Mouse (Mus musculus): ENCODE data around the gene Kti12. TPM values are rescaled to one million over a fixed set of nuclear protein-coding genes. Genes with fewer than 3 reads are reported as not detected.

Kti12 gene
- polyA plus RNA-seq, 1 experiment from 2014 or later = 42.0 TPM

DNA sequence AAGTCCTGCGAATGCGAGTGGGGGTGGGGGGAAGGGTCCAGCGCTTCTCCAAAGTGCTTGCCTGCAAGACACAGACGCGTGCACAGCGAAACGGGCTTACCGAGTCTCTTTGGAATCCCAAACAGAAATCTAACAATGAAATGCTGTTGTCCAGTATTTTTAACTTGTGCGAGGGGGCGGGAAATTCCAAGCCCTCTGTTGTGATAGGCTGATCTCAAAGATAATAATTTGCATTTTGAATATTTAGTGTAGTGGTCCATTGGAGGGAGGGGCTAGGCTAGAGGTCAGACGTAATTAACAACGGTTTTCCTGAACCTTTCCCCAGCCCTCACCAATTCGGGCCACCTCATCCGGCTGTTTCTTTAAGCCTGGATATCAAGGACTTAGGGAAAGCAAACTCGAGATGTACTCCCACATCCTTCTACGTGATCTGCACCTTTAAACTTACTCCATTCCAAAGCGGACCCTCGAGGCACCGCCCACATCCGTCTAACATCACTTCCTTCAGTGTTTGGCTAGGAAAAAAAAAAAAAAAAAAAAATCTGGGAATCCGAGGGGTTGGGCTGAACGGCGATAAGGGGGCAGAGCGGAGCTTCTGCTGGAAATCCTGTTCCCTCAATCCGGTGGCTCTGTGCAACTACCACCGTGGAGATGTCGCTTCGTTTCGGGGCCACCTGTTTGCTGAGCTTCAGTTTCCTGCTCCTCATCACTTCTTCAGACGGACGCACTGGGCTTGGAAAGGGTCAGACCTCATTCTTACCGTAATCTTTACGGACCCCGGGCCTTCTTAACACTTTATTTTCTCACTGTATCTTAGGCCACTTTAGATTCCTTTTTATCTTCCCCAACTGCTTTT, 13.2 kb upstream of the Kti12 start, which contains the start of gene Txndc12:
Txndc12 (plus strand) TSS at position 487 of the 856 bp plus-strand sequence.
- peak within 1 kb of the TSS; percentile 99 for H3K9ac ChIP-seq
- H3K36me3 ChIP-seq (replicated peaks) = peaks cover 10% of the 10 kb centered on the region; the same call in 1 of the 2 replicates

DNA sequence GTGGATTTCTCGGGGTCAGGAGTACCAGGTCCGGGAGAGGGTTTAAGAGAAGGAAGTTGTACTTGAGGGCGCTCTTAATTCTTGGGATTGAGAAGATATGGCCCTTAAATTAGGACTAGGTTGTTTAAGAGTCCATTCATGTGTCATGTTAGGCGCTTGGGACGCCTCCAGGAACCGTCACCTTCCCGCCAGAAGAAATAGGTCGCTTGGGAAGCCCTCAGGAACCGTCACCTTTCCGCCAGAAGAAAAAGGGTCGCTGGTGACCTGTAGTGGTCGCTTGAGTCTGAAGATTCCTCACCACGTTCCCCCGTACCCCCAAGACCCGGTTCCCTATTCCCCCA, 12.6 kb upstream of the Kti12 start:
- Histone ChIP-seq H3K9ac (peak overlapping the region; percentile 78), H3K4me2 (peak overlapping the region; percentile 80), H3K4me1 (peaks cover 36% of the 10 kb centered on the region), H3K36me3 (replicated peaks) (peaks cover 5% of the 10 kb centered on the region; the same call in 1 of the 2 replicates), H3K9me3 (no peaks in the 10 kb centered on the region), H3K27me3 (no peaks in the 10 kb centered on the region), H3K4me3 (replicated peaks) (peak overlapping the region; percentile 96), H3K27ac (peak overlapping the region; percentile 99)
- ATAC-seq (ENCODE audit: low FRiP score) = no peak
- 1% methylated on average over 15 of the region's 15 CpGs for WGBS

More for the DNA sequence above, 13.2 kb upstream of the Kti12 start, which contains the start of gene Txndc12:
- Histone ChIP-seq H3K4me3 (replicated peaks) (peak within 1 kb of the TSS; percentile 96), H3K9me3 (no peaks in the 10 kb centered on the region), H3K27ac (peak within 1 kb of the TSS; percentile 99), H3K4me1 (peaks cover 36% of the 10 kb centered on the region), H3K27me3 (no peaks in the 10 kb centered on the region), H3K4me2 (peak within 1 kb of the TSS; percentile 80)
- WGBS = under 1% methylated on average over 34 of the region's 34 CpGs
- ATAC-seq (ENCODE audit: low FRiP score) = peak; percentile 79

DNA sequence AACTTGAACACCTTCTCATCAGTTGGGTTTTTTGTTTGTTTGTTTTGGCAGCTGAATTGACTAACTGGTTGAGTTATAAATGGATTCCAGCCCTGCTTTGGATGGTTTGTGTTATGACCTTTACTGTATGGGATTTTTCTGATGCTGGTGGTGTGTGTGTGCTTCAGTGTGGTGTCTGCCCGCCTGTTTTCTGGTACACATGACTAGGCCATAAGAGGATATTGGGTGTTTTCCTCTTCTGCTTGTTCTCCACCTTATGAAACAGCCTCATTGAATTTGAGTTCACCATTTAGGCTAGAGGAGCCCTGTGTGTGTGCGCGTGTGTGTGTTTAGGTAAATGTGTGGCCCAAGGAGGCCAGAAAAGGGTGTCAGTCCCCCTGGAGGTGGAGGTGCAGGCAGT, 12.1 kb upstream of the Kti12 start:
- Histone ChIP-seq H3K4me2 (peak overlapping the region; percentile 80), H3K9me3 (no peaks in the 10 kb centered on the region), H3K9ac (peak overlapping the region; percentile 78), H3K36me3 (replicated peaks) (no peaks in the 10 kb centered on the region), H3K27ac (0 out of 2 replicates have a peak overlapping the region, but pooled peaks have one; percentile 99), H3K4me3 (replicated peaks) (peak overlapping the region; percentile 96), H3K27me3 (no peaks in the 10 kb centered on the region), H3K4me1 (peaks cover 36% of the 10 kb centered on the region)
- 65% methylated on average over 3 of the region's 3 CpGs for WGBS
- ATAC-seq (ENCODE audit: low FRiP score) = no peak

DNA sequence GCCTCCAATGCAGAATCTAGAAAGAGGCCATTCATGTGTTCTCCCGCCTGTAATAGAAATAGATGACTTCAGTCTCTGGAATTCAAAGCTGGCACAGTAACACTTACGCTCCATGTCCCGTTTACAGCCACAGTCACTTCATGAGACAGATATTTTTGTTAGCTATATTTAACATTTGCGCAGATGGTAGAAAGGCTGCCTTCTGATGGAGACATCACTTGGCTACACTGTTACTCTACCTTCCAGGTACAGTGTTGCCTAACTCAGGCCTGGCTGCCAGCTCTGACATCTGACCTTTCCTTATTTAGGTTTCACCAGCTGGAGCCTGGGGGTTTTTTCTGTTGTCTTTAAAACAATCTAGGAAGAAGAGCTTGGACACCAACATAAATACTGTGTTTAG, 9.6 kb upstream of the Kti12 start:
- no peak overlapping the region for H3K4me3 ChIP-seq (replicated peaks)
- peaks cover 22% of the 10 kb centered on the region for H3K4me1 ChIP-seq
- no peak overlapping the region for H3K27ac ChIP-seq
- no peak overlapping the region for H3K4me2 ChIP-seq
- ATAC-seq (ENCODE audit: low FRiP score) = no peak
- no peak overlapping the region for H3K9ac ChIP-seq
- WGBS = 90% methylated on average over 4 of the region's 4 CpGs
- H3K27me3 ChIP-seq = no peaks in the 10 kb centered on the region
- no peaks in the 10 kb centered on the region for H3K36me3 ChIP-seq (replicated peaks)
- H3K9me3 ChIP-seq = no peaks in the 10 kb centered on the region

DNA sequence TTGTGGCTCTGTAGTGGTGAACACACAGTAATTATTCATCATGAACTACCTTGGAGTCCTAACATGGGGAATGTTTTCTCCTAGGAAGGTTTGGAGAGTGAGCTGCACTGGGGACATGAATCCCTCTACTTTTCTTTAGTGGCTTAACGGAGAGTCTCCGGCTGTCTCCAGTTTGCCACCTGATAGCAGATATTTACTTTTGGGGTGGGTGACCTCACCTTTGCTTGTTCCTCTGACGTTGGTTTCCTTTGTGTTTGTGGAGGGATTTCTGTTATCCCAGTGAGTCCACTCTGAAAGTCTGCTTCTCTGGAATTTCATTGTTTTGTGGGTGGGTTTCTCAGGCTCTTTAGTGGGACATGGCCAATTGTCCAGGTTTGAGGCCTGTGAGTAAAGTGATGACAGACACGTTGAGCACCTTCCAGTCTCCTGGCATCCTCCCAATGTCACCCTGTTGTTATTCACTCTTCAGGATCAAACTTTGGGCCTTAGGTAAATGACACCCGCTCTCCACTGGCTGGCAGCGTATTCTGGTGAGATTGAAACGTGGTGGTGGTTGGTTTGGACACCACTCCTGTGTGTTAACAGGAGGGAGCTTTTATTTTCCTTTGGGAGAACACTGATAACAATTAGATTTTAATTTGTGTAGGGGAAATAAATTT, 5.5 kb upstream of the Kti12 start:
- no peak overlapping the region for H3K4me2 ChIP-seq
- no peaks in the 10 kb centered on the region for H3K9me3 ChIP-seq
- H3K27ac ChIP-seq = no peak overlapping the region
- peaks cover 9% of the 10 kb centered on the region; the same call in 1 of the 2 replicates for H3K4me1 ChIP-seq
- no peaks in the 10 kb centered on the region for H3K27me3 ChIP-seq
- H3K9ac ChIP-seq = no peak overlapping the region
- no peak for ATAC-seq (ENCODE audit: low FRiP score)
- WGBS = 88% methylated on average over 7 of the region's 7 CpGs
- H3K4me3 ChIP-seq (replicated peaks) = no peak overlapping the region
- no peaks in the 10 kb centered on the region for H3K36me3 ChIP-seq (replicated peaks)

DNA sequence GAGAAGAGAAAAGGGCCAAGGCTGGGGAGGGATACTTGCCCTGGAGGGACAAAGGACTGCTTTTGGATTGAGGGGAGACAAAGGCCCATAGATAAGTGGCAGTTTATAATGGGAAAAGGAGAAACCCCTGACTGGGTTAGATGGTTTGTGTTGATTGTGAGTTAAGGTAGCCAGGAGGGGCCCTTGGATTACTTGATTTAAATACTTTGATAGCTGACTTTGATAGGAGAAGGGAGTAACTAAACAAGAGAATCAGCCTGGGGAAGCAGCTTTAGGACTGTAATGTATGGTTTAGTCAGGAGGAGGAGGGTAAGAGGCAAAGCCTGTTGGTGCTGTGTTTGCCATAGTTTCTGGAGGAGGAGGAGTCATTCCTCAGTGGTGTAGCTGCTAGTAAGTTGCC, 4.2 kb upstream of the Kti12 start:
- Histone ChIP-seq H3K27me3 (no peaks in the 10 kb centered on the region), H3K4me3 (replicated peaks) (no peak overlapping the region), H3K9me3 (no peaks in the 10 kb centered on the region), H3K4me2 (no peak overlapping the region), H3K27ac (0 out of 2 replicates have a peak overlapping the region, but pooled peaks have one; percentile 31), H3K9ac (no peak overlapping the region), H3K36me3 (replicated peaks) (no peaks in the 10 kb centered on the region), H3K4me1 (peaks cover 12% of the 10 kb centered on the region)
- no peak for ATAC-seq (ENCODE audit: low FRiP score)

DNA sequence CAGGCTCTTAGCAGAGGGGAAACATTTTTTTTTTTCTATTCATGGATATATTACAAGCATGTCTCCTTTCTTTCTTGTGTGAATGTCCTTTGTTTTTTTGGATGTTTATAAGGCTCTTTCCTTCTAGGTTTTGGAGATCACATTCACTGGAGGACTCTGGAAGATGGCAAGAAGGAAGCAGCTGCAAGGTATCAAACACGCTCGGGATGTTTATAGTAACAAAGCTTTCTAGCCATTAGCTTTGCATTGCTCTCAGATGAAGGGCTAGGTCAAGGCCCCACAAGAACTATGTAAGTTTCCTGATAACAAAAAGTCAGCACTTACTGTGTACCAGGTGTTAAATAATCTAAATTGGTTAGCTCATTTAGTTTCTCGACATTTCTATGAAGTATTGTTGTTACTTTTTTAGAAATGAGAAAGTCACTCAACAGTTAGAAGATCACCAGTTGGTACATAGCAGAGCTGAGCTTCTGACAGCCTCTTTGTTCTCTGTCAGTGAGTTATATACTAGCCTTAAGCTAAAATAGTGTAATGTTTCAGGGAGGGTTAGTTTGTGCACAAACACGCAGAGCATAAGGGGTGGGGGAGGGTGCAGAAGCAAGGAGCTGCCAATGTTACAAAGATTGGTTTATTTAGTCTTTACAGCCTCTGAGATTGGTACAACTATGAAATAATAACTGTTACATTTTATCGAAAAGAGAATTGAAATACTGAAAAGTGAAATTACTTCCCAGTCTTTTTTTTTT, 1.6 kb upstream of the Kti12 start:
- Histone ChIP-seq H3K36me3 (replicated peaks) (peaks cover 10% of the 10 kb centered on the region; the same call in 1 of the 2 replicates), H3K4me2 (no peak overlapping the region), H3K9me3 (no peaks in the 10 kb centered on the region), H3K27ac (no peak overlapping the region), H3K4me3 (replicated peaks) (no peak overlapping the region), H3K4me1 (peaks cover 28% of the 10 kb centered on the region), H3K27me3 (no peaks in the 10 kb centered on the region), H3K9ac (no peak overlapping the region)
- WGBS = 95% methylated on average over 5 of the region's 5 CpGs
- no peak for ATAC-seq (ENCODE audit: low FRiP score)

DNA sequence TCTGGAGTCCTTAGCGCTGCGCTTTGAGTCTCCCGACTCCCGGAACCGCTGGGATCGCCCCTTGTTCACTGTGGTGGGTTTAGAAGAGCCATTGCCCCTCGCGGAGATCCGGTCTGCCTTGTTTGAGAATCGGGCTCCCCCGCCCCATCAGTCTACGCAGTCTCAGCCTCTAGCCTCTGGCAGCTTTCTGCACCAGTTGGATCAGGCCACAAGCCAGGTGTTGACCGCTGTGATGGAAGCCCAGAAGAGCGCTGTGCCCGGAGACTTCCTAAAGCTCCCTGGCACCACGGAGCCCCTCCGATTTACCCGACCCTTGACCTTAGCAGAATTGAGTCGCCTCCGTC, 892 bp downstream of the Kti12 start, which contains the start of gene A730015C16Rik:
A730015C16Rik (minus strand) TSS at position 115 of the 344 bp plus-strand sequence.
- peak within 1 kb of the TSS; percentile 97 for H3K4me2 ChIP-seq
- H3K36me3 ChIP-seq (replicated peaks) = peaks cover 15% of the 10 kb centered on the region
- H3K4me3 ChIP-seq (replicated peaks) = peak within 1 kb of the TSS; percentile 93
- 14% methylated on average over 20 of the region's 20 CpGs for WGBS
- ATAC-seq (ENCODE audit: low FRiP score) = no peak
- peaks cover 22% of the 10 kb centered on the region for H3K4me1 ChIP-seq
- H3K9me3 ChIP-seq = no peaks in the 10 kb centered on the region
- H3K27me3 ChIP-seq = no peaks in the 10 kb centered on the region
- peak within 1 kb of the TSS; percentile 83 for H3K27ac ChIP-seq
- H3K9ac ChIP-seq = peak within 1 kb of the TSS; percentile 84

DNA sequence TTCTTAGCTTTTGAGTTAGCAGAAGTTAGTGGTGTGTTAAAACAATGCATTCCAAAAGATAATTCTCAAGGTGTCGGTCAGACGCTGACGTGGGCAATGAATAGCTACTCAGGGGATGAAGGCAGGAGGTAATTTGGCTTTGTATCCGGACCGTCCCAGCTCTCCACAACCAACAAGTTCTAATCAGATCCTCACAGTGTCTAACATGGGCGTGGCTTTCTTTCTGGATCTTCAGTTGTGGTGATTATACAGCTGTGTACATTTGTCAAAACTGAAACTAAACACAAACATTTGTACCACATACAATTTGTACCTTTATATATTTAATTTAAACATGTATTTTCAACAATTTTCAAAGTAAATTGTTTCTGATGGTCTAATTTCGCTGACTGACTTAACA, 19.2 kb downstream of the Kti12 start:
- Histone ChIP-seq H3K27ac (no peak overlapping the region), H3K4me2 (no peak overlapping the region), H3K27me3 (no peaks in the 10 kb centered on the region), H3K4me3 (replicated peaks) (no peak overlapping the region), H3K4me1 (no peaks in the 10 kb centered on the region), H3K9ac (no peak overlapping the region), H3K36me3 (replicated peaks) (peaks cover 28% of the 10 kb centered on the region), H3K9me3 (no peaks in the 10 kb centered on the region)
- ATAC-seq (ENCODE audit: low FRiP score) = no peak
- 84% methylated on average over 7 of the region's 7 CpGs for WGBS

DNA sequence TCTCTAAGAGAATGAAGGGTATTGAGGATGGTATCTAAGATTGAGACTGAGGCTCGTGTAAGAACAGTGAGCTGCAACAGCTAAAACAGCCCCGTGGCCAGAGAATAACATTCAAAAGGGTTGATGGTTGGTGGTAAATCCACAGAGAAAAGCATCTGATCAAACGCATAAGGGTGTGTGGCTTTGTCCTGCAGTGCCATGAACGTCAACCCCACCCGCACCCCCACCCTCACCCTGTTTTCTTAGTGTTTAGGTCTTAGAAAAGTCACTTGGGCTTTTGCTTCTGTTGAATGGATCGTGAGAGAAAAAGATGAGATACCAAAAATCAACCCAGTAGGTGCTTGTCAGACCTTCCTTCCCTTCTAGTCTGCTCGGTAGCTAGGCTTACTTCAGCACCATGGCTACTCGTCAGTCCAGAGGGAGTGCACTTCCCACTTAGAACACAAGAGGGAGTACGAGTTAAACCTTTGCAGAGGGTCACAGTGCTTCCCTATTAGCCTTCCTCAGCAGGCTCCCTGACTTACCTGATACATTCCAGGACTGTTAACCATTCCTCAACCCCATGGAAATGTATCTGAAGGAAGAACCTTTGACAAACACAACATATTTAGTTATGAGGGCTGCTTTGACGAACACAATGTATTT, 22.3 kb downstream of the Kti12 start:
- 0 out of 2 replicates have a peak, but pooled peaks cover under 1% of the 10 kb centered on the region for H3K36me3 ChIP-seq (replicated peaks)
- ATAC-seq (ENCODE audit: low FRiP score) = peak; percentile 53; the same call in 1 of the 2 replicates
- no peaks in the 10 kb centered on the region for H3K4me1 ChIP-seq
- no peak overlapping the region for H3K9ac ChIP-seq
- no peaks in the 10 kb centered on the region for H3K27me3 ChIP-seq
- WGBS = 33% methylated on average over 10 of the region's 10 CpGs
- no peaks in the 10 kb centered on the region for H3K9me3 ChIP-seq
- H3K4me3 ChIP-seq (replicated peaks) = no peak overlapping the region
- H3K27ac ChIP-seq = no peak overlapping the region
- H3K4me2 ChIP-seq = no peak overlapping the region

DNA sequence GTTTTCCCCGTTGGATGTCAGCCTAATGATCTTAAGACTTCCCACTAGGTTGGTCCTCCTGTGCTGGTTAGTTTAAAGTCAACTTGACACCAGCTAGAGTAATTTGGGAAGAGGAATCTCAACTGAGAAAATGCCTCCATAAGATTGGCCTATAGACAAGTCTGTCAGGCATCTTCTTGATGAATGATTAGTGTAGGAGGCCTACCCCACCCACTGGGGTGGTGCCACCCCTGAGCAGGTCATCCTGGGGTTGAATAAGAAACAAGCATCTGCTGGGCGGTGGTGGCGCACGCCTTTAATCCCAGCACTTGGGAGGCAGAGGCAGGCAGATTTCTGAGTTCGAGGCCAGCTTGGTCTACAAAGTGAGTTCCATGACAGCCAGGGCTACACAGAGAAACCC, 26.2 kb downstream of the Kti12 start:
- H3K27ac ChIP-seq = no peak overlapping the region
- no peaks in the 10 kb centered on the region for H3K4me1 ChIP-seq
- no peaks in the 10 kb centered on the region for H3K9me3 ChIP-seq
- H3K9ac ChIP-seq = no peak overlapping the region
- H3K4me3 ChIP-seq (replicated peaks) = no peak overlapping the region
- H3K4me2 ChIP-seq = no peak overlapping the region
- peaks cover 7% of the 10 kb centered on the region; the same call in 1 of the 2 replicates for H3K27me3 ChIP-seq
- H3K36me3 ChIP-seq (replicated peaks) = no peaks in the 10 kb centered on the region
- WGBS = 88% methylated on average over 5 of the region's 5 CpGs
- ATAC-seq (ENCODE audit: low FRiP score) = no peak

DNA sequence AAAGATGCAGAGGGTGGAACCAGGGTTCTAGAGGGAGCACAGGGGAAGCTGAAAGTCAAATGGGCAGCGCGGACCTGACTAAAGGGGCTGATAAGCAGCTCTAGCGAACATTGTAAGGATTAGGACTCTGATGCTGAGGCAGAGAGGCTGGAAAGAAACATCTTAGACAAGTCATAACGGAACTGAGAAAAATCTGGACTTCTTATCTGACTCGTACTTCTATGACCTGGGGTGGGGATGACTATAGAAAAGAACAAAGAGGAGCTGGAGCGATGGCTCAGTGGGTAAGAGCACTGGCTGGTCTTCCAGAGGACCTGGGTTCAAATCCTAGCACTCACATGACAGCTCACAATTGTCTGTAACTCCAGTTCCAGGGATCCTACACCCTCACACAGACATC, 30.3 kb downstream of the Kti12 start:
- no peak for ATAC-seq (ENCODE audit: low FRiP score)
- Histone ChIP-seq H3K27ac (no peak overlapping the region), H3K36me3 (replicated peaks) (no peaks in the 10 kb centered on the region), H3K4me2 (no peak overlapping the region), H3K4me3 (replicated peaks) (no peak overlapping the region), H3K9ac (no peak overlapping the region), H3K4me1 (peaks cover 4% of the 10 kb centered on the region), H3K27me3 (peaks cover 10% of the 10 kb centered on the region), H3K9me3 (no peaks in the 10 kb centered on the region)
- 78% methylated on average over 6 of the region's 6 CpGs for WGBS
